Mouse (Mus musculus): ENCODE data around the gene Ccdc141.

- TF ChIP-seq POLR2A (IDR thresholded peaks at IDR 0.05; ENCODE audit: low read depth, low read length), result no peak
- TF ChIP-seq CTCF (conservative IDR thresholded peaks at IDR 0.05; ENCODE audit: insufficient read depth, insufficient read length, low read depth, low read length), result no peak
These were observed 183.1 kb downstream of the Ccdc141 start for GRCm38 (mm10) chr2:76987317-76987716.

Data from kidney, adult 2 months (tissue).